Mouse (Mus musculus): ENCODE results near the gene Prkci.

GRCm38 (mm10) chr3:31100802-31101201 is 105.3 kb downstream of the Prkci start:
- TF ChIP-seq CTCF (IDR thresholded peaks at IDR 0.05; ENCODE audit: low read depth) (no peak), EP300 (IDR thresholded peaks at IDR 0.05; ENCODE audit: low read depth) (no peak)
